Mouse (Mus musculus): ENCODE measurements around the gene Ipcef1.

The Ipcef1 gene

DNA sequence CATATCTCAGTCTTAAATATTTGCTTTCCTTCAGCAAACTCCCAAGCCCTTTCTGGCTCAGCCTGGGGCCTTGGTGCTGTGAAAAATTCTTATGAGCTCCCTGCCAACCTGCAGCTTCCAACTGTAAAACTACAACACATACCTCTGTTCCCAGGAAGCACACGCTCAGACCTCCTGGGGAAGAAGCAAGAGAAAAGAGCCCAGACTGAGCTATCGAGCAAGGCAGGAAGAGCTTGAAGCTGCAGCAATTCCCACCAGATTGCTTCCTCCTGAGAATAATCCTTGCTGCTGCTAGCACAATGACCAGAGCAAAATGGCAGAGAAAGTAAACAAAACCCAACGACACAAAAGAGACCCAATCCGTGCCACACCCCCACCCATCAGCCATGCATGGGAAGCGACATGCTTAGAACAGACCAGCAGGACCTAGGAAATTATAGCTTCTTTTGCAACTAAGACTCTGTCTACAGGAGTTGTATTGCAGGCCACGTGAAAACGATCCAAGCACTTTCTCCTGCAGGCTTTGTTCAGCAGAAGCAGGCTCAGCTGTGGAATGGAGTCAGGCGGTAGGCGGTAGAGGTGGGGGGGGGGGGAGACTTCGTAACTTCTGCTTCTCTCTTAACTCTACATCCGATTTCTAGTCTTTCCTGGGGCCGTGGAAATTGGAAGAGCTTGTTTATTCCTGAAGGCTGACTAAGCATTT, at the start of gene Ipcef1:
TSS of gene Ipcef1 (minus strand) at position 164 of the 703 bp plus-strand sequence.
- peak; percentile 38 for DNase-seq (ENCODE audit: extremely low spot score)

DNA sequence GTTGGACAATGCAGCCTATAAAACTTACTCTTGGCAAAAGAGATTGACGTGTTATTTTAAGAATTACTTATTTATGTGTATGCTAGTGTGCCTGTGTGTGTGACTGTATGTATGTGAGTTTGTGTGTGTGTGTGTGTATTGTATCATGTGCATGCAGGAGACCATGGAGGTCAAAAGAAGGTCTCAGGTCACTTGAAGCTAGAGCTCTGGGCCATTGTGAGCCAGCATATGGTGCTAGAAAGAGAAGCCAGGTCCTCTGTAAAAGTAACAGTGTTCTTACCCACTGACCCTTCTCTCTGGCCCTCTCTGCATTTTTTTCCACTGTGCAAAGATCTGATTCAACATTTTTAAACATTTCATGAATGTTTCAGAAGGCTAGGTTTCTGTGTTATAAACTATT, 25.7 kb upstream of the Ipcef1 start:
- DNase-seq (ENCODE audit: extremely low spot score): no peak

DNA sequence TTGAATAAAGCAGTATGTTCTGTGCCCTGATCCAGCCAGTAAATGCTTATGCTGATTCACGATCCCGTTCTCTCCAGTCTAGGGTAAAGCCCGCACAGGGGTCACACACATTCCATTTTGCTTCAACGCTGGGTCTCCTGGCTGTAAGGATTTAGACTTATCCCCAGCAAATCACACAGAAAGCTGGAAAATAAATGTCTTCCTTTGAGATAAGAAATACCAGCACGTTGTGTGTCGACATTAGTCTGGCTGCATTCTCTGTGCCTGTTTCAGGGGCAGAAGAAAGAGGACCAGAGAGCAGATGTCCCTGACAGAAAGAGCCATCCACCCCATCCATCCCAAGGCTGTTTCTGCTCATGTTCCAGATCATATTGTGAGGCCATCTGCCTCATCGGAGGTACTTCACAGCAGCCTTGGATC, 25.1 kb upstream of the Ipcef1 start:
- DNase-seq (ENCODE audit: extremely low spot score): no peak

DNA sequence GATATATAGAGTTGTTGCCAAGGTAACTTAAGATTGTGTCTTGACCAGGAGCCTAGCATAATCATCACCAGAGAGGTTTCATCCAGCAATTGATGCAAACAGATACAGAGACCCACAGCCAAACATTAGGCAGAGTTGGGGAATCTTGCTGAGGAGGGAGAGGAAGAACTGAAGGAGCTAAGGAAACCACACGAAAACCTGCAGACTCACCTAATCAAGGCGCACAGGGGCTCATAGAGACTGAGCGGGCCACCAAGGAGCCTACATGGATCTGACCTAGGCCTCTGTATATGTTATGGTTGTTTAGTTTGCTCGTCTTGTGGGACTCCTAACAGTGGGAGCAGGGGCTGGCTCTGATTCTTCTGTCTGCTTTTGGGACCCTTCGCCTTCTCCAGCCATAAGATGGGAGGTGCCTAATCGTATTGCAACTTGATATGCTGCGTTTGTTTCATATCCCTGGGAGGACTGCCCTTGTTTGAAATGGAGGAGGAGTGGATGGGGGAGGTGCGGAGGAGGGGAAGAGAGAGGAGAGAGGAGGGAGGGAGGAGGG, 24.5 kb upstream of the Ipcef1 start:
- no peak for DNase-seq (ENCODE audit: extremely low spot score)

DNA sequence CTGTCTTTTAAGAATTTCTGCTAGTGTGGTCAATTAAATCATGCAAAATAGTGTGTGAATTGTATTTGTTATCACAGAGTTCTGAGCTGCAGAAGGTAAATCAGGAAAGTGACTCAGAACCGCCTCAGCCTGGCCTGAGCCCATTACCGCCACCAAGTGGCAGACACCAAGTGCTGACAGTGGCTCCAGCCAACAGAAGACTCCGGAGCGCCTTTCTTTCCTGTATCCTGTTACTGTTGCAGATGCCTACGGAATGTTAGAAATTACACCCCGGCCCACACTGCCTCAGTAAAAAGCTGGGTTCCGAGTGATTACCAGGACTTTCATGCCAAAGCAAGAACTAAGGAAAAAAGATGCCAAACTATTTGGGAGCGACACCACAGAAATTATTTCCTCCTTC, 23.9 kb upstream of the Ipcef1 start:
- peak; percentile 57 for DNase-seq (ENCODE audit: extremely low spot score)

DNA sequence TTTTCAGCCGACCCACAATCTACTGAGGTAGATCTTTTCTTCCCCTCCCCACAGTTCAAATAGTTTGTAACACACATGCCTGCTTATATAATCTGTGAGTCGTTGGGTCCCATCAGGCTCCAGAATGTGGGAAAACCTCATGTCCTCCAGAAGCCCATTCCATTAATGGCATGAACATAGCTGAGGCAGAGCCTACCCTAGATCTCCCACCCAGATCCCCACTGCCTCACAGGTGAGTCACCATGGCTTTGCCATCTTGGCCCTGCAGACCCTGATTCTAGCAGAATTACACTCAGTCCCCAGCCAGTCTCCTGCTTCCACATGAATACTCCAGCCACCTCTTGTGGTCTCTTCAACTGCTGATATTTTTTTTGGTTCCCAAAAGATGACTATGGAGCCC, 23.4 kb upstream of the Ipcef1 start:
- no peak for DNase-seq (ENCODE audit: extremely low spot score)

DNA sequence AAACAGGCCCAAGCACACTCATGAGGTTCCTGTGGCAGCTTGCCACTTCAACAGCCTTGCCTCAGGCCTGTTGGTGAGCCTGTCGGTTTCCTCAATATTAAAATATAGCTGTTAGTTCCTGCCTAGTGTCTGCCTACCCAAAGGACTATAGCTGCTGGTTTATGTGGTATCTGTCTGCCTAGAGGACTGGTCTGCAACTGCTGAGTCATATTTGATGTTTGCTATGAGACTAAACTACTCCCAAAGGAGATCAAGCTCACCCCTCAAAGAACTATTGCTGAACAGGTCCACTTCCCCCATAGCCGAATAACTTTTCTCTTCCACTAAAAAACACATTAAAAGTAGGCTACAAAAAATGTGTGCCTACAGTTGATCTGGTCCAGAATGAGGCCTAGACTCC, 22.0 kb upstream of the Ipcef1 start:
- no peak for DNase-seq (ENCODE audit: extremely low spot score)

DNA sequence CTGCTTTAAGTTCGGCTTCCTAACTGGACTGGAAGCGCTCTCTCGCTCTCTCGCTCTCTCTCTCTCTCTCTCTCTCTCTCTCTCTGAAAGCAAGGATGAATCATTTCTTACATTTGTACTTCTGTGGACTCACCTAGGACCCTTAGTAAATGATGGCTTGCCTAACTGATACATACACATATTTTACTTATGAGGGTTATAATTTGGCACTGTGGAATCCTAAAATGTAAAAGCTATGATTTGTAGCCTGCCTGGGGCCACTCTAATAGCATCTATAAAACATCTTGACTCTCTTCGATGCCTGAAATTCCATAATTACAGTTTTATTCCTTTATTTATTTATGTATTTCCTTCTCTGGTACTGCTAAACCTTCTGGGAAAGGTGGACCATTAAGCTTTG, 18.6 kb upstream of the Ipcef1 start:
- no peak for DNase-seq (ENCODE audit: extremely low spot score)

DNA sequence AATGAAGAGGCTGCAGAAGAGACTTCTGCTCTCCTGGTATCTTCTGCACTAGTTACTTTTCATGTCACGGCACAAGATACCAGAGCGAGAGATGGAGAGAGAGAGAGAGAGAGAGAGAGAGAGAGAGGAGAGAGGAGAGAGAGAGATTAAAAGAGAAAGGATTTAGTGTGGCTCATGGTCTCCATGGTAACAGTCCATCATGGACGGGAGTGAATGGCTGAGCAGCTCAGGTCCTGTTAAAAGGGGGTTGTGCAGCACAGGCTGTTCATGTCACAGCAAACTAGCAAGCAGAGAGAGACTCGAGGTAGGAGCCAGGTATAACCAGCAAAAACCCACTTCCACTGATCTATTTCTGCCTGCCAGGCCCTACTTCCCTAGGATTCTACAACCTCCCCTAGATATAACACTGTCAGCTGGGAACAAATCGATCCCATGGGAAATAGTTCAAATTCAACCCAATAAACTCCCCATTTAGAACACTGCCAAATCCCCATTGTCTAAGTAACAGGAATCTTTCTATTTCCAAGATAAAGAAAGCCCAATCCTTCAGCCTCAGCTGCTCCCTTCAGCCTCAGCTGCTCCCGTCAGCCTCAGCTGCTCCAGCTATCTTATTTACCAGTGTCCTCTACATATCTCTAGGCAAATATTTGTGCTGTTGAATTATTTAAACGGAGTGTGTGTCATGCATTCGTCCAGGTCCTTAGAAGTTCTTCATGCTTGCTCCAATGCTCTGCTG, 18.0 kb upstream of the Ipcef1 start:
- DNase-seq (ENCODE audit: extremely low spot score): no peak

DNA sequence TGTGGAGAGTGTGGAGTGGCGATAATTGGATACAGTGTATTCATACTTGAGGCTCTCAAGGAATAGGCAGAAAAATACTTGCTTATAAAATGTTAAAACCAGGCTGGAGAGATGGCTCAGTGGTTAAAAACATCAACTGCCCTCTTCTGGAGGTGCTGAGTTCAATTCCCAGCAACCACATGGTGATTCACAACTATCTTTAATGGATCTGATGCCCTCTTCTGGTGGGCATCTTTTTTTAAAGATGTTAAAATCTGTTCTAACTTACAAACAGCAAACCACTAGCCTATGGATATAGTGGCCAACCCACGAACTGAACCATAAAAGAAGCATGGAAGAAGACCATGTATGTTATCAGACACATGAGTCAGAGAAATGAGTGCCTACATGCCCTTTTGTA, 16.8 kb upstream of the Ipcef1 start:
- DNase-seq (ENCODE audit: extremely low spot score): no peak

DNA sequence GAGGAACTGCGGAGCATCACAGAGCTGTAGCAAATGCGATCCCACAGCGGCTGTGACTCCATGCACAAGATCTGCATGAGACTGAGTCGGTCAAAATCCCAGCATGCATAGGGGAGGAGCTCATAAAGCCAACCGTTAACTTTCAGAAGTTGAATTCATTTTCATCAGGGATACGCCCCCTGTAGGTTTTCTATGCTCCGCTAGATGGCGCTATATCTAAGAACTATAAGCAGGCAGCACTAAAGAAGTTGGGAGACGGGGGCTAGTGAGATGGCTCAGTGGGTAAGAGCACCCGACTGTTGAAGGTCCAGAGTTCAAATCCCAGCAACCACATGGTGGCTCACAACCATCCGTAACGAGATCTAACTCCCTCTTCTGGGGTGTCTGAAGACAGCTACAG, 16.3 kb upstream of the Ipcef1 start:
- no peak for DNase-seq (ENCODE audit: extremely low spot score)

DNA sequence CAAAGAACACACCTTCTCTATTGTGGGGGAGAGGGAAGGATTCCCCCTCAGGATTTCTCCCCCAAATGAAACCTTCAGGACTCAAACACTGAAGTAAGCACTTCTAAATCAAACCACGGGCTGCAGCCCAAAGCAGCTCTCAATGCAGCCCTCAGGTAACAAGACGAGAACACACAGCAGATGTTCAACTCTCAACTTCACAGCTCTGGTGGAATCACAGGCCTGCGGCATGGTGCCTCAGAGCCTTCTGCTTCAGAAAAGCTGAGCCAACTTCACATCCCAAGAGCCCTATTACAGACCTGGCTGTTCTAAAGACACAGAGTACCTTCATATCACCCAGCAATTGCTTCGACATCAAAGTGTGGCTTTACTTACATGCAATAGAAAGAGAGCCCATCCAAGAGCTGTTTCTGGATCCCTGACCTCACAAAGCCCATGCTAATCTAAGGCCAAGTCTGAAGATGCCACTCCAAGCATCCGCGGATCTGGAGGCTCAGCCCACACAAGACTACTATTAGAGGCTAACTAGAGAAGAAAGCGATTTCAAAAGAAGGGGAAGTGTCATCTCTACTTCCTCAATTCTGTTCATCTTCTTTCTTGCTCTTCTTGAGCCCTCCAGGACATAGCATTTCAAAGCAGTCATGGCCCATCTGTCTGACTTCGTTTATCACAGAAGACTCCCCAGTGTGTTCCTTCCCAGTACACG, 11.6 kb upstream of the Ipcef1 start:
- DNase-seq (ENCODE audit: extremely low spot score): no peak

DNA sequence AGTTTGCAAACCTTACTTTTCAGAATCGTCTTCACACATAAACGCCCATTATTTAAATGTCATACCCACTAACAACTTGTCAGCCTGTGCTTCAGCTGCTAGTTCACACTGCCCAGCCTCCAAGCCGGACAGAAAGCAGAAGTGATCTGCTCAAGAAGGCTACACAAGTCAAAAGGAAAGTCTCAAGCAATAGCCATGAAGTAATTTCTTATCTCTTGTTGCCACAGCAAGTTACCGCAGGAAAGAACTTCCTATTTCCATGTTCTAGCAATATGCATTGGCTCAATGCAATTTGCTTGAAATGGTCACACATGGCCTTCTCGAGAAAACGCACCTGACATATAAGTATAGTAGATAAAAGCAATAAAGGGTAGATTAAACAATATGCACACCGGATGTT, 10.7 kb upstream of the Ipcef1 start:
- no peak for DNase-seq (ENCODE audit: extremely low spot score)

DNA sequence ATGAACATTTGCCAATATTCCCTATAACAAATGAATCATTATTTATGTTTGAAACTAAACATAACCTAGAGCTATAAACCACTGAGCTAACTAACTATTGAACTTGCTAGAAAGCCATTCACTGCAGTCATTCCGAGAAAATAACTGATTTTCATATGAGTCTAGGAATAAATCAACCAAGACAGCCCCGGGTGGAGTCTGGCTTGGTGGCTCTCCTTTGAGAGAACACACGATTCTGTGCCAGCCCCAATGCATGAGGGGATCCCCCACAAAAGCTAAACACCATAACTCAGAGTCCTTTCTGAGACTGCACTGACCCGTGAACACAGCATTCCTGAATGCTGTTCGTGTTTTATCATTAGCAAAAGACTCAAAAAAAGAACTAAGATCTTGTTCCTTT, 8.0 kb upstream of the Ipcef1 start:
- DNase-seq (ENCODE audit: extremely low spot score): no peak

DNA sequence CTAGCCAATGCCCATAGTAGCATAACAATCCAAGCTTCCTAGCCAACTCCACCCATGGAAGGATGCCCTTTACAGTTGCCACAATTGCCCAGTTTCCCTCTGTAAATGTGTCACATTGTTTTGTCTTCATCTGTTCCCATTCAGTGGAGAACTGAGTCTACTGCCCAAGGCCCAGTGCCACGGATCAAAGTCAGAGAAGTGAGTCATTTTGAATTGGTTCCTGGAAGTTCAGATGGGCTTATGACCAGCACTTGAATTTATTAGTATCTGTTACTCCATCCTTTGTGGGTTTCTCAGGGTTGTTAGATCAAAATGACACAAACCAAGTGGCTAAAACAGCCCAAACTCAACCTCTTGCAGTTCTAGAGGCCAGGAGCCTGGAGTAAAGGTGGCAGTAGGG, 5.3 kb upstream of the Ipcef1 start:
- no peak for DNase-seq (ENCODE audit: extremely low spot score)

DNA sequence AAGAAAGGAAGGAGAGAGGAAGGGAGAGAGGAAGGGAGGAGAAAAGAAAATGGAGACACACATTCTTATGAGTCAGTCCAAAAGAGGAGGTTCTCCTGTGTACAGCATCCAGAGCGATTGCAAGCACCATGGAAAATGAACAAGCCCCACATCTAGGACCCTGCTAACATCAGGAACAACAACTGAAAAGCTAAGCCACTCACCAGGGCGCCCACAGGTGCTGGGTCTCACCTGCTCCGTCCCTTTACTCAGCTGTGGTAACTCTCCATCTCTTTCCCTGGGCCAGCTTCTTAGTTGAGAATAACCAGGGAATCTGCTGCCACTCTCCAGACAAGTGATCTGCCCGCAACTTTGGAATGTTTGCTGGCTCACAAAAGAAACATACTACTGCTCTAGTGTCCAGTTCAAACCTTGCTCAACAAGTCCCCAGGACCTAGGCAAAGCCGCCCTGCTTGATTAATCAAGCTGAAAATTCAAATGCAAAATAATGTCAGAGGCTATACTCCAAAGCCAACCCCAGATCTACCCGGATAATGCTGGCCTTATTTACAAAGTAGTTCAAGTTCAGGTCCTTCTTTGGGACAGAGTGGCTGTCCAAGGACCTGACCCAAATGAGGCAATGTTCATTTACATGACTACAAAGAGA, 2.4 kb upstream of the Ipcef1 start:
- DNase-seq (ENCODE audit: extremely low spot score): no peak

DNA sequence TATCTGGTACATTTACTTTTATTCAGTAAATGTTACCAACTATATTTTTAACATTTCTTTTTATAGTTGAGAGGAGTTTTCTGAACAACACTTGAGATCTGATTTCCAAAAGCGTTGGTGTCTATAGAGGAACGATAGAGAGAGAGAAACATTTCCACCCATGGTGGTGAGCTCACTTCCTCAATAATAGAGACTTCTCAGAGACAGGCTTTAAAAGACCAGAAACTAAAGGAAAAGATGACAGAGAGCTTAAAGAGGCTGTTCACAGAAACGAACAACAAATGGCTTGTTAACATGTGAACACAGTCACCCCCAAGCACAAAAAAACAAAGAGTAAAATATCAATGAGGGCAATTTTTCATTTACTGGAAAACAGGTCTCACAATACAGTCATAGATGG, 2.4 kb downstream of the Ipcef1 start:
- no peak for DNase-seq (ENCODE audit: extremely low spot score)

DNA sequence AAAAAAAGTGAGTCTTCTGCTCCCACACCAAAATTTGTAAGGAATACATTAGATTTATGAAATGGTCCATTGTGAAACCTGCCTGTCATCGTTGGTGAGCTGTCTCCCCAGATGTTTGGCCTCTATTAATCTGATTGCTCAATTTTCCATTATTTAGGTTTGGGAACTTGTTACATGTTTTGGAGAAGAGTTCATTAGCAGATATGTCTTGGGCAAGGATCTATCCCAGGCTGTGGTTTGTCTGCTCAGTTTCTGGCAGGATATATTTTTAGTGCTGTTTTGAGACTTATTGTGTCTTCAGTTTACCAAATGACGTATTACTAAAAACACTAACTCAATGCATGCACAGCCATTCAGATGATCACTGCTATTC, 4.4 kb downstream of the Ipcef1 start:
- no peak for DNase-seq (ENCODE audit: extremely low spot score)

DNA sequence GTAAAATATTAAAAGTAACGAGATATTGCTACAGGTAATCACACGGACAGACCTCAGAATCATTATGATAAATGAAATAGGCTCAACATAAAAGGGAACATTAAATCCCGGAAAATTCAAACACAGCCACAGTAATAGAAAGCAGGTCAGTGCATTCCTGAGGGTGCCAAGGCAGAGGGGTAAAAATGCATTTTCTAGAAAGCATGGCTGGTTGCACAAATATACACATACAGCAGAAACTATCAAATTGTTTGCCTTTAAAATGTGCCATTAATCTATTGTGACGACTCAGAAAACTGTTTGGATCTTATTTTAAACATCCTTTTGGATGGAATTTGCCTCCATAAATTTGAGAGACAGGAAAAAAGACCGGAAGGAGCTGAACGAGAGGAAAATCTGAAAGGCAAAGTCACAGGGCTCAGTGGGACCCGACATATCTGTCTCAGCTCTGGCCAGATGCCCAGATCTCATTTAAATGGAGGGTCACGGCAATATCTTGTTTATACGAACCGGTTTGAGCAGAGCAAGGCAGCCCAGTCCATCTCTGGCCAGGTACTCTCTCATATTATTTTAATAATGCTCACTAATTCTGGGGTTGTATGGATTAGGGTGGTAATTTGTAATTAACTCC, 4.9 kb downstream of the Ipcef1 start:
- DNase-seq (ENCODE audit: extremely low spot score): no peak

DNA sequence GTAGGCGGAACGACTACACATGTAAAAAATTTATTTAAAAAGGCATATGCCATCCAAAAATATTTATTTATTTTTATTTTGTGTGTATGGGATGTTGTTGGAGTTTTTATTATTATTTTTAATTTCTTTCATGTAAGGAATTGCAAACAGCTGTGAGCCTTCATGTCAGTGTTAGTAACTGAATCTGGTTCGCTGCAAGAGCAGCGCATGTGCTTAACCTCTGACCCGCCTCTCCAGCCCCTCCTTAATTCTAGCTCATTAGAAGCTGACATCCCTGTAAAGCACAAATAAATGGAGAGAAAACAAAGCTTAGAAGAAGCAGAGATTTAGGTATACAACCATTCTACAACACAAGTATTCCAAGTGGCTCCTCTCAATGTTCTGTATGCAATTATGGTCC, 8.4 kb downstream of the Ipcef1 start:
- no peak for DNase-seq (ENCODE audit: extremely low spot score)

DNA sequence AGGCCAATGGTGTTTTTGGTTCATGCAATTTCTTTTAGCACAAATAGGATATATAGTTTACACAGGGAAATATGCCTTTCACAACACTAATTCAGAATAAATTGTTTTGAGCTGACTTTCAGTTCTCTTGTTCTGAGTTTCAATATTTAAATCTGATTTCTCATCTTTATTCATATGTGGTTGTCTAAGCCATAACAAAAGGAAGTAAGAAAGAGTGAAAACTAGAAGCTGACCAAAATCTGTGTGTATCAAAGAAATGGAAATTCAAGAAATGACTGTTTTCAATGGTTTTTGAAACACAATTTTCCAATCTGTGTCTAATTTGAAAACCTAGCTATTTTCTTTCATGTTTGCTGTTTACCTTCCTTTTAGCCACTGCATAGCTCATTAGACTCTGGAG, 11.2 kb downstream of the Ipcef1 start:
- no peak for DNase-seq (ENCODE audit: extremely low spot score)

DNA sequence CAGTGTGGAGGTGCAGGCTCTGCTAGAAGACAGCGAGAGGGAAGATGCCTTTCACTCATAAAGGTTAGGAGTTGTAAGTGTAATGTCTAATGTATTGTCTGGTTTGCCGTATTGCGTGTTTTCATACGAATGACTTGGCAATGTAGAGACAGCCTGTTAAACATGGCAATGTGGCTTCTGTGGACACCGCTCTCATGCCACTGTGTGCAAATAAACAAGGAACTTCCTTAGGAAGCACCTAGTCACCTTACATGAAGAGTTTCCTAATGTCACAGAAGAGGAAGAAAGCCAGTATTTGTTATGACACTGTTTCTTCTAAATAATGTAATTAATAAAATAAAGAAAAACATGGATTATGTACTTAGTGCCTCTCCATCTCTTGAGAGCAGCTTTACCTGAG, 15.1 kb downstream of the Ipcef1 start:
- no peak for DNase-seq (ENCODE audit: extremely low spot score)

All from embryo, embryonic 9.5 days (tissue).